Mouse (Mus musculus) ovary, adult 2 months (tissue): ENCODE results near the gene Nde1. TPM values are rescaled to one million over a fixed set of nuclear protein-coding genes. Genes with fewer than 3 reads are reported as not detected.

Experiments
- polyA plus RNA-seq: library from polyadenylated mRNA; depleted of rRNA; stranded (reverse); fragments of >200 nt; gene quantifications from 2 replicates; pipeline ENCODE4 v1.2.3, GENCODE M21; 2012; rRNA removed

Nde1 gene
- polyA plus RNA-seq: 58.7 and 72.2 TPM in 2 replicates

GRCm38 (mm10) chr16:14162988-14163416 lies at the start of gene Nde1, which contains the start of gene Marf1:
Gene Nde1 (plus strand): TSS chr16:14163275.
Gene Marf1 (minus strand): TSS chr16:14163351.

Other genes with a start within 250 kb of the Nde1 start
- 0.33 and 0.47 TPM in 2 replicates for gene 2900011O08Rik, start 176.7 kb upstream of the Nde1 start, polyA plus RNA-seq
- gene Ifitm7, start 176.4 kb upstream of the Nde1 start, polyA plus RNA-seq: not detected in 2 replicates
- gene Marf1, start 76 bp downstream of the Nde1 start, polyA plus RNA-seq: 14.3 and 15.9 TPM in 2 replicates
- gene Myh11, start 128.1 kb downstream of the Nde1 start, polyA plus RNA-seq: 91.9 and 98.3 TPM in 2 replicates
- 40.5 and 49.5 TPM in 2 replicates for gene Fopnl, start 154.1 kb downstream of the Nde1 start, polyA plus RNA-seq
- 30.3 and 53.5 TPM in 2 replicates for gene Abcc1, start 198.3 kb downstream of the Nde1 start, polyA plus RNA-seq